Comparison of ENCODE assay signal across 8 mouse cellular contexts in genomic region chr12:44209141-44209823, GRCm38 (mm10). TPM values are rescaled to one million over a fixed set of nuclear protein-coding genes. Genes with fewer than 3 reads are reported as not detected.
DNase-seq lines count a peak whose midpoint lies in the region; ATAC-seq and TF ChIP-seq lines count a peak whose summit lies in the region.

No protein-coding gene starts in this region.

- no peaks in the 10 kb centered on the region; the same call in 1 of the 2 replicates for H3K4me1 ChIP-seq in spleen, adult 2 months (ENCODE audit: control insufficient read depth, insufficient read depth, insufficient read length)
- H3K4me1 ChIP-seq in intestine, embryonic 16.5 days (ENCODE audit: control insufficient read depth, insufficient read depth, low read length): no peaks in the 10 kb centered on the region
- H3K4me1 ChIP-seq in limb, embryonic 14.5 days (ENCODE audit: control insufficient read depth, insufficient read depth, low read length): peaks cover 4% of the 10 kb centered on the region
- peaks cover 13% of the 10 kb centered on the region for H3K4me1 ChIP-seq in midbrain, embryonic 14.5 days (ENCODE audit: control insufficient read depth, insufficient read depth, low read length)

- 0 out of 2 replicates have a peak, but pooled peaks have one; percentile 0 for ATAC-seq in intestine, embryonic 16.5 days
- ATAC-seq in limb, embryonic 14.5 days (ENCODE audit: low FRiP score, low read depth): no peak
- no peak for ATAC-seq in midbrain, embryonic 14.5 days (ENCODE audit: low FRiP score, low TSS enrichment)

- H3K27ac ChIP-seq in spleen, adult 2 months (ENCODE audit: insufficient read depth, low read length): peak overlapping the region; percentile 86
- H3K27ac ChIP-seq in intestine, embryonic 16.5 days (ENCODE audit: low read length): peak overlapping the region; percentile 82
- H3K27ac ChIP-seq in limb, embryonic 14.5 days (replicated peaks; ENCODE audit: low read depth, low read length): peak overlapping the region; percentile 82
- peak overlapping the region; percentile 85 for H3K27ac ChIP-seq in midbrain, embryonic 14.5 days (replicated peaks; ENCODE audit: low read depth, low read length)

- peak overlapping the region; percentile 92 for H3K9ac ChIP-seq in intestine, embryonic 16.5 days (ENCODE audit: low read depth, low read length)
- peak overlapping the region; percentile 89 for H3K9ac ChIP-seq in limb, embryonic 14.5 days (ENCODE audit: low read depth, low read length, severe bottlenecking)
- peak overlapping the region; percentile 81 for H3K9ac ChIP-seq in midbrain, embryonic 14.5 days (replicated peaks; ENCODE audit: low read length)

- TF ChIP-seq POLR2A in spleen, adult 2 months (IDR thresholded peaks at IDR 0.05; ENCODE audit: low read depth, low read length): no peak
- TF ChIP-seq POLR2A in limb, embryonic 14.5 days (IDR thresholded peaks at IDR 0.05; ENCODE audit: borderline replicate concordance, extremely low read depth, insufficient read depth, insufficient read length): no peak

- peak in 1 of 2 experiments; percentile 17 for DNase-seq in spleen, adult 2 months (ENCODE audit: low read depth in 1 of 2, low spot score in 2 of 2)
- DNase-seq in spleen, adult 18-20 months: no peak
- DNase-seq in cerebellum, postnatal 14 days: peak; percentile 58 to 60
- DNase-seq in heart, adult 11 months: peak; percentile 92
- peak; percentile 25 for DNase-seq in limb, embryonic 14.5 days (ENCODE audit: low spot score)
- DNase-seq in midbrain, embryonic 14.5 days: peak; percentile 61
- DNase-seq in testis, postnatal 10 days (ENCODE audit: low spot score): peak; percentile 64

- peak overlapping the region; percentile 73 for H3K4me2 ChIP-seq in intestine, embryonic 16.5 days (ENCODE audit: low read depth, low read length)
- H3K4me2 ChIP-seq in limb, embryonic 14.5 days (replicated peaks; ENCODE audit: low read depth, low read length, severe bottlenecking): peak overlapping the region; percentile 71
- peak overlapping the region; percentile 87 for H3K4me2 ChIP-seq in midbrain, embryonic 14.5 days (ENCODE audit: low read length)

- peaks cover 5% of the 10 kb centered on the region for H3K36me3 ChIP-seq in spleen, adult 2 months (ENCODE audit: control insufficient read depth, insufficient read depth, low read length)
- no peaks in the 10 kb centered on the region for H3K36me3 ChIP-seq in intestine, embryonic 16.5 days (ENCODE audit: control insufficient read depth, insufficient read depth, low read length)
- H3K36me3 ChIP-seq in limb, embryonic 14.5 days (ENCODE audit: control insufficient read depth, insufficient read depth, low read length): peaks cover 3% of the 10 kb centered on the region; the same call in 1 of the 2 replicates
- peaks cover 9% of the 10 kb centered on the region; the same call in 1 of the 2 replicates for H3K36me3 ChIP-seq in midbrain, embryonic 14.5 days (ENCODE audit: control insufficient read depth, insufficient read depth, low read length)

- TF ChIP-seq CTCF in spleen, adult 2 months (IDR thresholded peaks at IDR 0.05; ENCODE audit: extremely low read depth, insufficient read depth, insufficient read length, insufficient replicate concordance): 0 out of 2 replicates have a peak, but pooled peaks have one; percentile 0

- under 1% methylated on average over 37 of the region's 37 CpGs for WGBS in spleen, adult 2 months
- WGBS in intestine, embryonic 16.5 days: under 1% methylated on average over 37 of the region's 37 CpGs
- under 1% methylated on average over 37 of the region's 37 CpGs for WGBS in limb, embryonic 14.5 days
- under 1% methylated on average over 37 of the region's 37 CpGs for WGBS in midbrain, embryonic 14.5 days

- no peaks in the 10 kb centered on the region for H3K9me3 ChIP-seq in intestine, embryonic 16.5 days (ENCODE audit: control insufficient read depth, low read length)
- H3K9me3 ChIP-seq in limb, embryonic 14.5 days (ENCODE audit: control insufficient read depth, low read length): no peaks in the 10 kb centered on the region
- no peaks in the 10 kb centered on the region for H3K9me3 ChIP-seq in midbrain, embryonic 14.5 days (ENCODE audit: control insufficient read depth, low read length)

- H3K4me3 ChIP-seq in spleen, adult 2 months (ENCODE audit: extremely low read depth, insufficient read depth, insufficient read length): peak overlapping the region; percentile 84
- H3K4me3 ChIP-seq in intestine, embryonic 16.5 days (ENCODE audit: low read length): peak overlapping the region; percentile 99
- peak overlapping the region; percentile 94 for H3K4me3 ChIP-seq in limb, embryonic 14.5 days (replicated peaks; ENCODE audit: low read length)
- H3K4me3 ChIP-seq in midbrain, embryonic 14.5 days (replicated peaks; ENCODE audit: low read depth, low read length): peak overlapping the region; percentile 95

- H3K27me3 ChIP-seq in spleen, adult 2 months (ENCODE audit: control insufficient read depth, insufficient read depth, low read length): no peaks in the 10 kb centered on the region
- H3K27me3 ChIP-seq in intestine, embryonic 16.5 days (replicated peaks; ENCODE audit: control insufficient read depth, insufficient read depth, low read length): no peaks in the 10 kb centered on the region
- H3K27me3 ChIP-seq in limb, embryonic 14.5 days (ENCODE audit: control insufficient read depth, insufficient read depth, low read length): no peaks in the 10 kb centered on the region
- H3K27me3 ChIP-seq in midbrain, embryonic 14.5 days (ENCODE audit: control insufficient read depth, insufficient read depth, low read length): no peaks in the 10 kb centered on the region

RNA-seq across cellular contexts. Expression of gene Dnajb9, which starts 0.8 kb away (rescaled TPM):
- 1.1 and 1.3 TPM in 2 replicates for polyA plus RNA-seq in spleen, adult 2 months (2012; rRNA removed)
- polyA plus RNA-seq in intestine, embryonic 16.5 days (2015; fragmentation: Nextera tagmentation; extraction: Ambion mirVana): 24.3 and 34.1 TPM in 2 replicates
- 11.5 and 13.9 TPM in 2 replicates for polyA plus RNA-seq in limb, embryonic 14.5 days (2012; rRNA removed)
- 28.0 and 29.7 TPM in 2 replicates for polyA plus RNA-seq in limb, embryonic 14.5 days (2014; fragmentation: Nextera tagmentation; extraction: Ambion mirVana)
- 35.0 and 41.3 TPM in 2 replicates for polyA plus RNA-seq in midbrain, embryonic 14.5 days (2014; fragmentation: Nextera tagmentation; extraction: Ambion mirVana)

RNA-seq across cellular contexts. Expression of gene Pnpla8, which starts 11.9 kb away (rescaled TPM):
- 4.2 and 4.6 TPM in 2 replicates for polyA plus RNA-seq in spleen, adult 2 months (2012; rRNA removed)
- 56.6 and 62.7 TPM in 2 replicates for polyA plus RNA-seq in intestine, embryonic 16.5 days (2015; fragmentation: Nextera tagmentation; extraction: Ambion mirVana)
- polyA plus RNA-seq in limb, embryonic 14.5 days (2012; rRNA removed): 23.8 and 29.6 TPM in 2 replicates
- 63.8 and 71.9 TPM in 2 replicates for polyA plus RNA-seq in limb, embryonic 14.5 days (2014; fragmentation: Nextera tagmentation; extraction: Ambion mirVana)
- polyA plus RNA-seq in midbrain, embryonic 14.5 days (2014; fragmentation: Nextera tagmentation; extraction: Ambion mirVana): 146 and 168 TPM in 2 replicates

Comparison
In these comparisons a context has a peak if more than half of its experiments do, and no peak if none do; other contexts are left out.
1. DNase-seq: peak in cerebellum, postnatal 14 days (2 of 2), heart, adult 11 months (single experiment), limb, embryonic 14.5 days (single experiment), midbrain, embryonic 14.5 days (single experiment) and testis, postnatal 10 days (single experiment); none in spleen, adult 18-20 months (0 of 2).
2. Peak in every context shown above with its lines, with median percentiles within 50 percentile points of each other: H3K27ac ChIP-seq, H3K4me3 ChIP-seq, H3K4me2 ChIP-seq and H3K9ac ChIP-seq.